Mouse (Mus musculus) left cerebral cortex, postnatal 10 days (tissue): ENCODE data around the gene Gm20458. TPM values are rescaled to one million over a fixed set of nuclear protein-coding genes. Genes with fewer than 3 reads are reported as not detected.

Source experiments
- DNase-seq, 2 experiments: peaks; one replicate each; pipeline ENCODE4 v3.0.0; 2021 to 2022; ENCODE audit warnings: low spot score in 2 of 2, mixed read lengths in 1 of 2; ENCODE audit errors: extremely low spot score in 1 of 2
- intact Hi-C: fragments of 180-260 bp; cut with DNase I; formaldehyde crosslinking; loops from one replicate; pipeline ENCODE4 v1.15.1; 2025
- total RNA-seq, 2 experiments: library from RNA; stranded (reverse); gene quantifications; 2 replicates each; pipeline ENCODE4 v1.2.3; 2021

Gm20458 gene
- total RNA-seq, 2 experiments from 2014 or later, result 2.2 to 6.0 TPM

DNA sequence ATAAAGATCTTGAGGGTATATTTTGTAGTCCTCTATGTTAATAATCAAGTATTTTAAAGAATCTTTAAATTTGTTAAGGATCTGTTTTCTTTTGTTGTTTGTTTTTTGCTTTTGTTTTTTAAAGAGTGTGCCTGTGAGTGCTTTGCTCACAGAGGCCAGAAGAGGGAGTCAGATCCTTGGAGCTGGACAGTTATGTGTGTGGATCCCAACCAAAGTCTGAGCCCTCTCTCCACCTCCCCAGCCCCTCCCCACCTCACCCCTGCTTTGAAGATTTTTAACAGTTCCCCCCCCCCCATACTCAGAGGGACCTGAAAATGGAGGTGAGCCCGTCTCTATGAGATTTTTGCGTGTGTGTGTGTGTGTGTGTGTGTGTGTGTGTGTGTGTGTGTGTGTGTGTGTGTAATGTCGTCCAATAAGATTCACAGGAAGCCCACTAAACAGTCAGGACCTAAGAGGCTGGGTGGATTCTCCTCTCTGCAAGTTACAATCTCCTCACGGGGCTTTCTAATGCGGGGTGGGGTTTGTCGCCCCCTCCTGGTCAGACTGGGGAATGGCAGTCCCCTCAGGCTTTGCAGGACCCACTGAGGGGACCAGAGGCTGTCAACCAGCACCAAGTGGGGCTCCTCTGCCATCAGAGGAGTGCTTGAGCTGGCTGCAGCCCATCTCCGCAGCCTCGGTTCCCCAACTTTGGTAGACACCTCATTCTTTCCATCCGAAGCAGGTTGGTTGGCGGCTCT lies 56.9 kb downstream of the Gm20458 start:
- intact Hi-C loops, result no loop called here
- DNase-seq, result no peak

DNA sequence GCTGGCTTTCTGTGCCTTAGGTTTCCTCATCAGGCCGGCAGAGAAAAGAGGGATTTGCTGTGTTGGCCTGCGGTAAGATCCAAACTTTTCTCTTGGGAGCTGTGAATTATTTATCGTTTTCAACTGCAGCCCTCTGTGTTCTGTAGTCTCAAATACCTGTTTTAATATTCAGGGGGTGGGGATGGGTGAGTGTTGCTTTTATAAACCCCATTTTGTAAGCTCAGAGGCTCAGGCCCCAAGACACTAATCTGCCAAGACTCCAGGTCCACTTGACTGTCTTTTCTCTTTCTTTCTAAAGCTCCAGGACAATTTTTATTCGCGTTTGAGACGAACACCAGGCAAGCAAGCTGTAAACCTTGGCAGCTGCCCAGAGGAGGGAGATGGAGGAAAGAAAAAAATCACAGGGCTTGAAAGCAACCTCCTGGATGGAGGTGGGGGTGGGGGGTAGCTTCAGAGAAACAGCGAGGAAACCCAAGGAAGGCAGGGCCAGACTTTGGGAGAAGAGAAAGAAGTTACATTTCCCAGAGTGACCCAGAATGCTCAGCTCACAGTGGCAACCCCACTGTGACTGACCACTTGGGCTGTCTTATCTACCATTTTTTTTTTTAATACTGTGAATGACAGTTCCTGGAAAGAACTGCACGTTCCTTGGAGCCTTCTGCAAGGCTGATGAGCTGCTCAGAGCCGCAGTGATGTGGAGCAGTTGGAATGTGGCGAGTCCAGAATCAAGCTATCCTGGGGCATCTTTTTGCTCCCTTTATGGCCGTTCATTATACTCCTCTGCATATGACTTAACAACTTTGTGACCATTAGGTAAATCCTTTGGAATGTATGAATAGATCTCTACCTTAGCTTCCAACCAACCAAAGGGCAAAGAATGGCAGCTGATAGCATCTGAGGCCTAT lies 57.8 kb downstream of the Gm20458 start:
- DNase-seq, result no peak
- intact Hi-C loops, result no loop called here

DNA sequence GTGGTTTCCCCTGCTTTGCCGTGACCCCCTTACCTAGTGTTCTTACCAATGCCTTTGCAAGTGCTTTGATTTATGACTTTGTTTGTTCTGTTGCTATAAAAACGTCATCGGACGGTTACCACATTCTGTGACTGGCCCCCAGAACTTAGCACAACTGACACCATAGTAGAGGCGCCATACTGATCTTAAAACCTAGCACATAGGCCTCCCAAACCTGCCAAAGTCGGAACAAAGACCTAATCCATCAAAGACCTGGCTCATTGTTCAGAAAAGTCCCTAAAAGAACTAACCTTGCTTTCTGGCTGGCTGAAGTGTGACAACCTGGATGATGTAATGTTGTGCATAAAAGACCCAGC lies 58.4 kb downstream of the Gm20458 start:
- intact Hi-C loops, result no loop called here
- no peak for DNase-seq

DNA sequence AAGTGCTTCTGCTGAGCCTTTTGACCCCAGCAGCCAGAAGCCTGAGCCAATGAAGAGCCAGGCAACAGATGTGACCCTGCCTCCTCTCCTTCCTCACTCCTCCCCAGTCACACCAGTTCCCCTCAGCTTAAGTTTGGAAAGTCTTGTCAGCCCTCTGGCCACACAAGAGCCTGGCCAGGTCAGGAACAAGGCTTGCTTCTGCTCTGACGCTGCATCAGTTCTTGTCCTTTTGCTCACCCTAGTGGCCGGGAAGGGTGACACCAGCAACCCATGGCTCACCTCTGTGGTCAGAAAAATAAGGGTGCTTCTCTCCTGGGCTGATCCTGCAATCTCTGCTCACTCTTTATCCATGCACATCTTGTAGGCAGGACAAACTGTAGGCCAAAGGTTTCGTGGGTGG lies 60.0 kb downstream of the Gm20458 start:
- no peak for DNase-seq

DNA sequence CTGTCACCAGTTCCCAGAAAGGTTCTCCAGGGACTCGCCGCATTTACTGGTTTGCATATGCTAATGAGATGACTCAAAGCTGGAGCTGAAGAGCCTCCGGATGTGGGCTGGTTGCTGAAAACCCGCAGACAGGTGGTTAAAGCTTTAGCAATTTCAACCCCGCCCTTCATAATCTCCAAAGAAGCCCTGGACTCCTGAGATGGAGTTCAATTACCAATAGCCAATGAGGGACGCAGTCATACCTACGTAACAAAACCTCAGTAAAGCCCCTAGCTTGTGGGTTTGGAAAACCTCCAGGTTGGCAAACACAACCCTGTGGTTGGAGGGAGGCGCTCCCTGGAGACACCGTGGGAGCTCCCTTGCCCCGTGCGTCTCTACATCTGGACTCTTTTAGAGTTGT lies 61.1 kb downstream of the Gm20458 start:
- intact Hi-C loops, result no loop called here

More for the DNA sequence above, 60.0 kb downstream of the Gm20458 start:
- intact Hi-C loops, result no loop called here

DNA sequence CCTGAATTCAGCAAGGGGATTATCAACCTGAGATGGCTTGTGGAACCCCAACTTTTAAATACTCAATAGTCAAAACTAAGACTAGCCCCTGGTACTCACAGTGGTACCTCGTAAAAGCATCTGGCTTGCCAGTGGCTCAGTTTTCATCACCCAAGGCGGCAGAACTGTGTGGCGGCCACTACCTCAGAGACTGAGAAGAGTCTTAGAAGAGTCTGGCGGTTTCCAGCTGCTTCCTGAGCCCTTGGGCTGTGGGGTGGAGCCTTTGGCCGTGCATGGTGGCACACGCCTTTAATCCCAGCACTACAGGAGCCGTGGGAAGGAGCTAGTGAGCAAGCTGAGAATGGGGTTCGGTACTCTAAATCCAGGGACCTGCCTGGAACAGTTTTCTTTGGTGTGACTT lies 61.5 kb downstream of the Gm20458 start:
- intact Hi-C loops, result no loop called here
- no peak for DNase-seq

More for the DNA sequence above, 61.1 kb downstream of the Gm20458 start:
- no peak for DNase-seq

DNA sequence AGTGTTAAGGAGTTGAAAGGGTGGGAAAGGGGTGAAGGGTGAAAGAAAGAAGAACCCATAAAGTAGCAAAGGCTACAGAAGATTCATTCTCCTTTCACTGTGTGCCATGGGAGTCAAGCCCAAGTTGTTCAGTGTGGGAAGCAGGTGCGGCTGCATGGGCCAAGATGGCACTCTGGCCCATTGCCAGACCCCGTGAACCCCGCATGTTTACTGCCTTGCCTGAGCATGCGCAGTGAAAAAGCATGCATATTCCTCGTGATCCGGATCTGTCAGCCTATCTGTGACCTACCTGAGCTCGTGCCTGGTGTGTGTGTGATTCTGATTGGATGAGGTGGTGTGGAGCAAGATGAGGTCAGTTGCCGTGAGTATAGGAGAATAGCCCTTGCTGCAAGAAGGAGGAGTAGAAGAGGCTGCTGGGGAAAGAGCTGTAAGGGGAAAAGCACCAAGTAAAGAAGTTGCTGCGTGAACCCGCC lies 62.6 kb downstream of the Gm20458 start:
- intact Hi-C loops, result no loop called here
- no peak for DNase-seq

DNA sequence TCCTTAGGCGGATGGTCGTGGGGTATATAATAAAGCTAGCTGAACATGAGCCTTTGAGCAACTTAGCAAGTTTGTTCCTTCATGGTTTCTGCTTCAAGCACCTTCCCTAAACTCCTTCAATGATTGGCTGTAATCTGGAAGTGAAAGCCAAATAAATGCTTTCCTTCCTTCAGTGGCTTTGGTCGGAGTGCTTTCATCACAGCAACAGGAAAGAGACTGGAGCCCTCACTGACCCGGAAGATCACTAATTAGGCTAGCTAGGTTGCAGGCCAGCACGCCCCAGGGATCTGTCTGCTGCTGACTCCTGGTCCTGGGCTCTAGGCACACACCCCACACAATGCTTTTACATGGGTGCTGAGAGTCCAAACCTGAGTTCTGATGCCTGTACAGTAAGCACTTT lies 67.8 kb downstream of the Gm20458 start:
- intact Hi-C loops, result no loop called here
- no peak for DNase-seq

DNA sequence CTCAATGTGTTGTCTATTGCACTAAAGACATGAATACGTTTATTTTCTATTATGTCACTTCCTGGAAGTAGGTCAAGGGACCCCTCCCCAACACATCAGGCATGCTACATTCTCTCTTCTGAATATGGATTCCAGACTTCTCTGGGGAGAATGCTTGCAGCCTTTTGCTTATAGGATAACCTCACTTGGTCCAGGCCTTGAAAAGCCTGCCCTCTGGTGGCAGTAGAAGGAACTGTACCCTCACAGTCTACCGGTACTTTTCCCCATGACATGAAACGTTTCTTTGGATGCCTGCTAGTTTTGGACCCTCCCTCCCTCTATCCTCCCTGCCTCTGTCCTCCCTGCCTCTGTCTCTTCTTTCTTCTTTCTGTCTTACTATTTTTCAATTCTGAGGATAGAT lies 70.4 kb downstream of the Gm20458 start:
- intact Hi-C loops, result loop anchor here (5.0 kb wide), 1 partner anchor 114 kb away; no protein-coding TSS in a partner anchor

DNA sequence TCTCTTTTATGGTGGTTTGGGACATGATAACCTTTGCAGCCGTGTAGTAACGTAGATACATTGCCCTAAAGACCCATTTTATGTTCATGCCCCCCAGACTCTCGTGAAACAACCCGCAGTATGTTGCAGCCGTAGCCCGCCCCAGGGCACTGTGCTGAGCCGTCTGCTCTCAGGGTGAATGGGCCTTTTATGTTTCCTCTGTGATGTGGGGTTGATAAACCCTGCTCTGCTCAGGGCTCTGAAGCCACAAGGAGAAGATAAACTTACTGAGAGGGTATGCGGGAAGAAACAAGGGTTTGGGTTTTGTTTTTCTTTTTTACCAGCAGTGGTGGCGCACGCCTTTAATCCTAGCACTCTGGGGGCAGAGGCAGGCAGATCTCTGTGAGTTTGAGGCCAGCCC lies 73.5 kb downstream of the Gm20458 start:
- intact Hi-C loops, result loop anchor here (5.0 kb wide), 1 partner anchor 117 kb away; no protein-coding TSS in a partner anchor

More for the DNA sequence above, 70.4 kb downstream of the Gm20458 start:
- peak; percentile 68 to 70 for DNase-seq

DNA sequence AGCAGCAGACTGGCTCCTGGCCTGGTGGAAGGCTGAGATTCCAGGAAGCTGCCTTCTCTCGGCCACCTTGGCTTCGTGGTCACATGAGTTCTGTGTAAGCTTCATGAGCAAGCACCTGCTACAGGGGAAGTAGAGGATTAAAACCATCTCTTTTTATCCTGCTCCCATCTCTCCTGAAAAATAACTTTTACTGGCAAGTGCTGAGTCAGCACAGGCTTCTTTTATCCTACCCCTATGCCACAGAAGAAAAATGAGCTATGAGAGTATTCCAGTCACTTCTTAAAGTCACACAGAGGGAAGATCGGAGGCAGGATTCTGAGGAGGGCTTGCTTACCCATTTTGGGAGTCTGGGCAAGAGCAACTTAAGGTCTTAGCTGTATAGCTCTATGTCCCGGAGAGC lies 76.2 kb downstream of the Gm20458 start:
- DNase-seq, result no peak
- intact Hi-C loops, result no loop called here

More for the DNA sequence above, 73.5 kb downstream of the Gm20458 start:
- no peak for DNase-seq

Other genes with a start within 250 kb of the Gm20458 start
- not detected for gene Wfdc15b, start 239.3 kb upstream of the Gm20458 start, total RNA-seq
- not detected for gene Svs2, start 222.5 kb upstream of the Gm20458 start, total RNA-seq
- gene Svs3b, start 204.3 kb upstream of the Gm20458 start, total RNA-seq, result not detected
- not detected for gene Svs4, start 182.5 kb upstream of the Gm20458 start, total RNA-seq
- not detected for gene Svs3a, start 171.7 kb upstream of the Gm20458 start, total RNA-seq
- not detected for gene Svs6, start 144.2 kb upstream of the Gm20458 start, total RNA-seq
- gene Svs5, start 128.2 kb upstream of the Gm20458 start, total RNA-seq, result not detected
- under 1 TPM; 0.62 to 0.93 TPM for gene Slpi, start 71.9 kb upstream of the Gm20458 start, total RNA-seq
- under 1 TPM; 0.41 to 0.79 TPM for gene Rbpjl, start 57.8 kb upstream of the Gm20458 start, total RNA-seq
- gene Matn4, start 55.8 kb upstream of the Gm20458 start, total RNA-seq, result 10 to 100 TPM; 13.0 to 14.9 TPM
- 10 to 100 TPM; 35.9 to 56.8 TPM for gene Sdc4, start 17.1 kb upstream of the Gm20458 start, total RNA-seq
- 10 to 100 TPM; 40.9 to 41.8 TPM for gene Sys1, start 4.0 kb upstream of the Gm20458 start, total RNA-seq
- gene Trp53tg5, start 12.8 kb downstream of the Gm20458 start, total RNA-seq, result not detected
- 10 to 100 TPM; 75.5 to 77.3 TPM for gene Dbndd2, start 25.1 kb downstream of the Gm20458 start, total RNA-seq
- 100 to 1,000 TPM; 119 to 124 TPM for gene Pigt, start 36.6 kb downstream of the Gm20458 start, total RNA-seq
- gene Wfdc2, start 101.4 kb downstream of the Gm20458 start, total RNA-seq, result under 1 TPM in 1 of 2 experiments, not detected in 1; 0.84 TPM
- not detected for gene Spint3, start 112.5 kb downstream of the Gm20458 start, total RNA-seq
- gene Wfdc6a, start 124.5 kb downstream of the Gm20458 start, total RNA-seq, result 1 to 10 TPM in 1 of 2 experiments, under 1 TPM in 1; 0.47 to 1.7 TPM
- not detected for gene Eppin, start 132.6 kb downstream of the Gm20458 start, total RNA-seq
- not detected for gene Wfdc6b, start 152.6 kb downstream of the Gm20458 start, total RNA-seq
- gene Wfdc8, start 152.7 kb downstream of the Gm20458 start, total RNA-seq, result not detected
- gene Wfdc16, start 177.8 kb downstream of the Gm20458 start, total RNA-seq, result not detected
- not detected for gene Wfdc10, start 195.1 kb downstream of the Gm20458 start, total RNA-seq
- gene Wfdc9, start 195.6 kb downstream of the Gm20458 start, total RNA-seq, result not detected
- not detected for gene Wfdc11, start 213.1 kb downstream of the Gm20458 start, total RNA-seq
- gene Wfdc13, start 224.1 kb downstream of the Gm20458 start, total RNA-seq, result not detected
- gene Spint4, start 237.5 kb downstream of the Gm20458 start, total RNA-seq, result not detected